Mouse (Mus musculus): ENCODE data around the gene Srrm4. TPM values are rescaled to one million over a fixed set of nuclear protein-coding genes. Genes with fewer than 3 reads are reported as not detected.
A peak's percentile ranks its signal among the peaks of the same experiment; 100 is the strongest.

Srrm4 gene
- polyA plus RNA-seq, 1 experiment from 2014 or later, result 19.2 TPM

GRCm38 (mm10) chr5:116396104-116396503, 195.5 kb downstream of the Srrm4 start:
- WGBS, result 84% methylated on average over 5 of the region's 5 CpGs
- H3K27ac ChIP-seq, result no peak overlapping the region
- H3K4me3 ChIP-seq (replicated peaks; ENCODE audit: low read length), result no peak overlapping the region
- no peaks in the 10 kb centered on the region for H3K4me1 ChIP-seq (replicated peaks; ENCODE audit: control insufficient read depth, insufficient read depth, low read length)
- no peak overlapping the region for H3K4me2 ChIP-seq (replicated peaks)
- no peak overlapping the region for H3K9ac ChIP-seq
- no peaks in the 10 kb centered on the region for H3K27me3 ChIP-seq (ENCODE audit: control insufficient read depth, insufficient read depth, low read length)
- H3K36me3 ChIP-seq (replicated peaks; ENCODE audit: control insufficient read depth, insufficient read depth), result no peaks in the 10 kb centered on the region
- ATAC-seq (ENCODE audit: low FRiP score) (no peak), DNase-seq (ENCODE audit: low spot score) (no peak)
- H3K9me3 ChIP-seq (ENCODE audit: control insufficient read depth, low read length), result no peaks in the 10 kb centered on the region

GRCm38 (mm10) chr5:116392603-116393002, 199.0 kb downstream of the Srrm4 start:
- Histone ChIP-seq H3K4me2 (replicated peaks) (no peak overlapping the region), H3K36me3 (replicated peaks; ENCODE audit: control insufficient read depth, insufficient read depth) (no peaks in the 10 kb centered on the region), H3K27me3 (ENCODE audit: control insufficient read depth, insufficient read depth, low read length) (no peaks in the 10 kb centered on the region), H3K27ac (no peak overlapping the region), H3K9me3 (ENCODE audit: control insufficient read depth, low read length) (no peaks in the 10 kb centered on the region), H3K4me3 (replicated peaks; ENCODE audit: low read length) (no peak overlapping the region), H3K4me1 (replicated peaks; ENCODE audit: control insufficient read depth, insufficient read depth, low read length) (no peaks in the 10 kb centered on the region), H3K9ac (no peak overlapping the region)
- ATAC-seq (ENCODE audit: low FRiP score) (no peak), DNase-seq (ENCODE audit: low spot score) (no peak)
- 66% methylated on average over 9 of the region's 9 CpGs for WGBS

- Histone ChIP-seq H3K9me3 (ENCODE audit: control insufficient read depth, low read length) (no peaks in the 10 kb centered on the region), H3K9ac (no peak overlapping the region), H3K36me3 (replicated peaks; ENCODE audit: control insufficient read depth, insufficient read depth) (no peaks in the 10 kb centered on the region), H3K27me3 (ENCODE audit: control insufficient read depth, insufficient read depth, low read length) (no peaks in the 10 kb centered on the region), H3K4me3 (replicated peaks; ENCODE audit: low read length) (no peak overlapping the region), H3K4me1 (replicated peaks; ENCODE audit: control insufficient read depth, insufficient read depth, low read length) (no peaks in the 10 kb centered on the region), H3K27ac (peak overlapping the region; percentile 27; the same call in 1 of the 2 replicates), H3K4me2 (replicated peaks) (no peak overlapping the region)
- DNase-seq (ENCODE audit: low spot score) (peak; percentile 54), ATAC-seq (ENCODE audit: low FRiP score) (peak; percentile 66; the same call in 1 of the 2 replicates)
- WGBS, result 57% methylated on average over 15 of the region's 15 CpGs
Observed at GRCm38 (mm10) chr5:116389856-116390542, 201.6 kb downstream of the Srrm4 start.

GRCm38 (mm10) chr5:116389321-116389720, 202.3 kb downstream of the Srrm4 start:
- no peaks in the 10 kb centered on the region for H3K36me3 ChIP-seq (replicated peaks; ENCODE audit: control insufficient read depth, insufficient read depth)
- no peak overlapping the region for H3K4me2 ChIP-seq (replicated peaks)
- H3K27ac ChIP-seq, result no peak overlapping the region
- no peak overlapping the region for H3K9ac ChIP-seq
- WGBS, result 77% methylated on average over 4 of the region's 4 CpGs
- DNase-seq (ENCODE audit: low spot score), result no peak
- no peak overlapping the region for H3K4me3 ChIP-seq (replicated peaks; ENCODE audit: low read length)
- H3K27me3 ChIP-seq (ENCODE audit: control insufficient read depth, insufficient read depth, low read length), result no peaks in the 10 kb centered on the region
- H3K4me1 ChIP-seq (replicated peaks; ENCODE audit: control insufficient read depth, insufficient read depth, low read length), result no peaks in the 10 kb centered on the region
- peak; percentile 8; the same call in 1 of the 2 replicates for ATAC-seq (ENCODE audit: low FRiP score)
- no peaks in the 10 kb centered on the region for H3K9me3 ChIP-seq (ENCODE audit: control insufficient read depth, low read length)

Other genes with a start within 250 kb of the Srrm4 start
- gene Hspb8, start 169.0 kb downstream of the Srrm4 start, polyA plus RNA-seq (2014; fragmentation: Nextera tagmentation; extraction: Ambion mirVana), result 4.7 and 5.6 TPM in 2 replicates

Measured in hindbrain, embryonic 14.5 days (tissue).